Mouse (Mus musculus) R1 (cell line): Measurements from ENCODE around the gene Olfr800.

ENCODE experiments used
- DNase-seq: peaks from one replicate; pipeline ENCODE4 v3.0.0-alpha.2; 2018; ENCODE audit warnings: low read depth, low spot score

Gene Olfr800

GRCm38 (mm10) chr10:129657394-129657793 is at the start of gene Olfr800:
Gene Olfr800, plus strand, starts transcription at chr10:129657694.
- DNase-seq = no peak

GRCm38 (mm10) chr10:129612470-129612869 is 45.0 kb upstream of the Olfr800 start, which contains the start of gene Olfr796:
Gene Olfr796, minus strand, starts transcription at chr10:129612570.
- DNase-seq = no peak

- peak; percentile 2 for DNase-seq
Measured at GRCm38 (mm10) chr10:129621724-129622123, 35.8 kb upstream of the Olfr800 start.

- DNase-seq = no peak
Measured at GRCm38 (mm10) chr10:129623251-129623650, 34.2 kb upstream of the Olfr800 start.

- no peak for DNase-seq
Measured at GRCm38 (mm10) chr10:129627834-129628233, 29.7 kb upstream of the Olfr800 start, which contains the start of gene Olfr798. Gene Olfr798, minus strand, starts transcription at chr10:129627934.

GRCm38 (mm10) chr10:129637184-129637583 is 20.3 kb upstream of the Olfr800 start, which contains the start of gene Olfr799:
Gene Olfr799, plus strand, starts transcription at chr10:129637484.
- DNase-seq = no peak

GRCm38 (mm10) chr10:129651763-129652162 is 5.7 kb upstream of the Olfr800 start:
- DNase-seq = no peak

- DNase-seq = no peak
Measured at GRCm38 (mm10) chr10:129673765-129674164, 16.3 kb downstream of the Olfr800 start, which contains the start of gene Olfr801. Gene Olfr801, minus strand, starts transcription at chr10:129673865.

GRCm38 (mm10) chr10:129688069-129688468 is 30.6 kb downstream of the Olfr800 start, which contains the start of gene Olfr802:
Gene Olfr802, minus strand, starts transcription at chr10:129688169.
- DNase-seq = no peak

GRCm38 (mm10) chr10:129694186-129694585 is 36.7 kb downstream of the Olfr800 start, which contains the start of gene Olfr803:
Gene Olfr803, minus strand, starts transcription at chr10:129694286.
- DNase-seq = no peak

- no peak for DNase-seq
Measured at GRCm38 (mm10) chr10:129702910-129703309, 45.4 kb downstream of the Olfr800 start, which contains the start of gene Olfr804. Gene Olfr804, plus strand, starts transcription at chr10:129703210.
